Mouse (Mus musculus): ENCODE results near the gene Ackr3. TPM values are rescaled to one million over a fixed set of nuclear protein-coding genes. Genes with fewer than 3 reads are reported as not detected.

Gene Ackr3
- total and polyA plus RNA-seq, 3 experiments, result 13.1 to 34.4 (median 23.1) TPM

DNA sequence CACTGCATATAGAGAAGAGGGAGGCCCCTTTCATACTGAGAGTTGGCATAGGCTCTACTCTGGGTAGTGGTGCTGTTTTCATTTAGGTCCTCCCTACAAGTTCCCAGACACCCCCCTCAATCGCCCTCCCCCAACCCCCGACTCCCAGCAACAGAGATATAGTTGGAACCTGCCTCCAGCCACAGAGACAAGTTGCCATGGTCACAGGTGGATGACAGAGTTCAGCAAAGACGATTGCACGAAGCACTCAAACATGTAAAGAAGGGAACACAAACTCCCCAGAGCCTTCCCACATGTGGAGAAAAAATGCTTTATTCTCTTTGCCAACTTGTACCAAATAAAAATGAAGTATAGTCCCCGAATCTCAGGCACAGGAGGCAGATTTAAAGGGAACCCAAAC, 21.3 kb upstream of the Ackr3 start:
- H3K4me1 ChIP-seq (ENCODE audit: control insufficient read depth in 1 of 2, insufficient read depth in 2 of 2), result peaks cover 26 to 78% of the 10 kb centered on the region in 2 experiments
- TF ChIP-seq ELF1 (IDR thresholded peaks at IDR 0.05; ENCODE audit: low read depth, low read length) (no peak), ZNF384 (IDR thresholded peaks at IDR 0.05; ENCODE audit: low read depth, low read length) (no peak), GABPA (IDR thresholded peaks at IDR 0.05; ENCODE audit: insufficient replicate concordance, low read depth, low read length) (no peak), NRF1 (IDR thresholded peaks at IDR 0.05; ENCODE audit: low read depth, low read length) (no peak), ZMIZ1 (IDR thresholded peaks at IDR 0.05; ENCODE audit: low read depth, low read length) (no peak), USF2 (conservative IDR thresholded peaks at IDR 0.05; ENCODE audit: low read depth, low read length) (no peak), JUN (IDR thresholded peaks at IDR 0.05; ENCODE audit: insufficient read depth, low read depth, low read length) (no peak), MAZ (IDR thresholded peaks at IDR 0.05; ENCODE audit: low read depth, low read length) (no peak), POLR2AphosphoS2 (IDR thresholded peaks at IDR 0.05; ENCODE audit: low read depth, low read length) (no peak), IRF4 (IDR thresholded peaks at IDR 0.05; ENCODE audit: low read depth, low read length) (no peak), CHD1 (IDR thresholded peaks at IDR 0.05; ENCODE audit: low read depth, low read length) (no peak)
- in situ Hi-C loops (cut with MboI; ENCODE audit: low pct_ligation_motif_present, low pct_unique_long_range_greater_than_20kb, low sequenced_read_pairs) (no loop called here), dilution Hi-C loops (cut with MboI; ENCODE audit: extremely low pct_ligation_motif_present, extremely low pct_unique_long_range_greater_than_20kb, low sequenced_read_pairs) (no loop called here)
- no peaks in the 10 kb centered on the region for H3K27me3 ChIP-seq (replicated peaks)
- H3K36me3 ChIP-seq (replicated peaks in 1 of 2; ENCODE audit: control insufficient read depth in 1 of 2, insufficient read depth in 1 of 2, low read length in 1 of 2), result no peaks in the 10 kb centered on the region
- DNase-seq (ENCODE audit: extremely low read depth), result peak; percentile 57
- no peaks in the 10 kb centered on the region for H3K79me2 ChIP-seq (replicated peaks; ENCODE audit: control insufficient read depth, extremely low read depth, insufficient read depth, poor library complexity, severe bottlenecking)
- no peak overlapping the region for H3K9ac ChIP-seq (ENCODE audit: insufficient read depth, low read depth)
- no peak overlapping the region for H3K4me2 ChIP-seq (ENCODE audit: insufficient read depth, low read depth, poor library complexity, severe bottlenecking)
- no peak overlapping the region for H3K4me3 ChIP-seq (replicated peaks in 1 of 3; ENCODE audit: low read depth in 2 of 3, low read length in 2 of 3, poor library complexity in 1 of 3)
- H3K9me3 ChIP-seq (replicated peaks; ENCODE audit: low read length), result peaks cover 2% of the 10 kb centered on the region
- H3K27ac ChIP-seq (ENCODE audit: insufficient read depth, low read depth), result no peak overlapping the region

DNA sequence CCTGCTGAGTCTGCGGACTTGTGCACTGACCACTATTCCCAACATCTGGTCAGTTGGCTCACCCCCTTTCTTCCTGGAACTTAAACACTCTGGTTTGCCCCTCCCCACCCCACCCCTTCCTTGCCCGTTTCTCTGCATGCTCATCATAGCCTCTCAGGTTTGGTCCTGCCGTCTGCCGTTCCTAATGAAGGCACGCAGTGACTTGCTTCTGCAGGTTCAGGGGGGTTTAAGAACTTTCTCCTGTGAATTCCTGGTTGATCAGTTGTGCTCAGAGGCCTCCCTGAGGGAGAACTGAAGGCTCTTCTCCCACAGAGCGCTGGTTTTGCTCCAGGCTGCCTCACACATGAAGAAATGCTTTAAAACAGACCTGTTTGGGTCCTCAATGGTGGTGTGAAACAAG, 20.2 kb upstream of the Ackr3 start:
- Histone ChIP-seq H3K9ac (ENCODE audit: insufficient read depth, low read depth) (no peak overlapping the region), H3K27me3 (replicated peaks) (no peaks in the 10 kb centered on the region), H3K4me2 (ENCODE audit: insufficient read depth, low read depth, poor library complexity, severe bottlenecking) (no peak overlapping the region), H3K9me3 (replicated peaks; ENCODE audit: low read length) (peaks cover 2% of the 10 kb centered on the region), H3K27ac (ENCODE audit: insufficient read depth, low read depth) (no peak overlapping the region), H3K4me3 (replicated peaks in 1 of 3; ENCODE audit: low read depth in 2 of 3, low read length in 2 of 3, poor library complexity in 1 of 3) (no peak overlapping the region), H3K79me2 (replicated peaks; ENCODE audit: control insufficient read depth, extremely low read depth, insufficient read depth, poor library complexity, severe bottlenecking) (no peaks in the 10 kb centered on the region), H3K4me1 (ENCODE audit: control insufficient read depth in 1 of 2, insufficient read depth in 2 of 2) (peaks cover 26 to 68% of the 10 kb centered on the region in 2 experiments), H3K36me3 (replicated peaks in 1 of 2; ENCODE audit: control insufficient read depth in 1 of 2, insufficient read depth in 1 of 2, low read length in 1 of 2) (no peaks in the 10 kb centered on the region)
- dilution Hi-C loops (cut with MboI; ENCODE audit: extremely low pct_ligation_motif_present, extremely low pct_unique_long_range_greater_than_20kb, low sequenced_read_pairs) (no loop called here), in situ Hi-C loops (cut with MboI; ENCODE audit: low pct_ligation_motif_present, low pct_unique_long_range_greater_than_20kb, low sequenced_read_pairs) (no loop called here)
- no peak for DNase-seq (ENCODE audit: extremely low read depth)
- no peak for TF ChIP-seq IRF4 (IDR thresholded peaks at IDR 0.05; ENCODE audit: low read depth, low read length)
- no peak for TF ChIP-seq RCOR1 (conservative IDR thresholded peaks at IDR 0.05; ENCODE audit: low read depth, low read length)
- TF ChIP-seq MXI1 (IDR thresholded peaks at IDR 0.05; ENCODE audit: low read depth, low read length), result no peak
- no peak for TF ChIP-seq RAD21 (IDR thresholded peaks at IDR 0.05; ENCODE audit: low read depth, low read length)
- TF ChIP-seq NELFE (IDR thresholded peaks at IDR 0.05; ENCODE audit: low read depth, low read length), result no peak
- no peak for TF ChIP-seq JUN (IDR thresholded peaks at IDR 0.05; ENCODE audit: insufficient read depth, low read depth, low read length)
- no peak for TF ChIP-seq ETS1 (conservative IDR thresholded peaks at IDR 0.05; ENCODE audit: low read depth, low read length)
- no peak for TF ChIP-seq ZMIZ1 (IDR thresholded peaks at IDR 0.05; ENCODE audit: low read depth, low read length)
- no peak for TF ChIP-seq MYC (IDR thresholded peaks at IDR 0.05; ENCODE audit: low read depth, low read length)

Measured in CH12.LX (cell line).